Mouse (Mus musculus) bone marrow macrophage, adult 2 months (primary cell): ENCODE measurements at regions not wholly inside any gene's neighbourhood (a gene's known extent, or its start where the extent isn't known, plus 50 kb on each side); places are given as distances from the start of the nearest gene placed in this dataset.

ENCODE experiments used
- CTCF ChIP-seq: IDR thresholded peaks from 2 replicates; pipeline ENCODE4 v1.5.1; 2012; ENCODE audit warnings: low read depth, mild to moderate bottlenecking, low read length, moderate library complexity
- POLR2A ChIP-seq: IDR thresholded peaks from 2 replicates; pipeline ENCODE4 v1.6.1; 2012; ENCODE audit warnings: mild to moderate bottlenecking, low read depth, low read length, borderline replicate concordance

DNA sequence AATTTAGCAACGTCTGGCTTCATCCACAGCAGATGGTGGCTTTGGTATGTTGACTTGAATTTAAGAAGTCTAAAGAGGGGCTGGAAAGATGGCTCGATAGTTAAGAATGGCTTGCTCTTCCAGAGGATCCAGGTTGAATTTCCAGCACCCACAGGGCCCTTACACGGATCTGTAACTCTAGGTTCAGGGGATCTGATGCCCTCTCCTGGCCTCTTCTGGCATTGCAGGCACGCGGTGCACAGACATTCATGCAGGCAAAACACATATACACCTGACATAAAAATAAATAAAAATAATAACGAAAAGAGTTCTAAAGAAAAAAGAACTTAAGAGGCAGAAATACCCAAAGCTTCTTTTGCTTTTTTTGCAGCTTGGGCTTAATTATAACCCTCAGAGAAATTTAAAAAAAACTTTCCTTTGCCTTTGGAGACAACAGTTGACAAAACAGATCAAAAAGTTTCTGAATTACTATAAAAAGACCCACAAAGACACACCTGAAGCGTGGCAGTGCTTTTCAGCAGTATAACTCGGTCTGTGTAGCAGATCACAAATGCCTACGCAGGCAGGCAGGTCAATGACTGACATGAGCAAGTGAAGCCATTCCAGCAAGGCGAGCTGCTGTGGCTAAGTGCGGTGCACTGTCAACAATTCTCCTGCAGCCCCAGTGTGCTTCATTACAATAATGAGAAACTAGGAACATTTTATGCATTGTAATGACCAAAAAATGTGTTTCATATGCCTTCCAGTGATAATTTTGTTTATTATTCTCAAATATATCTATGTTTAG lies 85.5 kb upstream of the Pgrmc2 start:
- no peak for TF ChIP-seq CTCF
- no peak for TF ChIP-seq POLR2A
